Mouse (Mus musculus) hindbrain, embryonic 11.5 days (tissue): ENCODE data around the gene Sec14l3. TPM values are rescaled to one million over a fixed set of nuclear protein-coding genes. Genes with fewer than 3 reads are reported as not detected.

Experiments
- ATAC-seq: fragments of 200-750 bp; cut with Nextera tagmentation; 2 replicates; pipeline ENCODE4 v1.8.0; 2017; ENCODE audit warnings: mild to moderate bottlenecking, moderate TSS enrichment, moderate library complexity; ENCODE audit not compliant: low FRiP score
- DNase-seq: peaks from one replicate; pipeline ENCODE4 v3.0.0-alpha.2; 2015; ENCODE audit warnings: low spot score
- H3K27ac ChIP-seq: fragments of 300-500 bp; sonication (generic); 2 replicates; pipeline ENCODE4 v1.5.1; 2014; ENCODE audit warnings: mild to moderate bottlenecking, low read depth, low read length
- H3K27me3 ChIP-seq: fragments of 300-500 bp; sonication (generic); 2 replicates; pipeline ENCODE4 v1.6.1; 2014; ENCODE audit warnings: mild to moderate bottlenecking, low read length, moderate library complexity, mixed read lengths; ENCODE audit not compliant: control insufficient read depth, insufficient read depth
- H3K36me3 ChIP-seq: fragments of 300-500 bp; sonication (generic); 2 replicates; pipeline ENCODE4 v1.6.1; 2014; ENCODE audit warnings: mild to moderate bottlenecking, low read length, moderate library complexity, mixed read lengths; ENCODE audit not compliant: control insufficient read depth, insufficient read depth
- H3K4me1 ChIP-seq: fragments of 300-500 bp; sonication (generic); replicated peaks from 2 replicates; pipeline ENCODE4 v1.6.1; 2014; ENCODE audit warnings: low read length, mixed read lengths; ENCODE audit not compliant: control insufficient read depth, insufficient read depth
- H3K4me2 ChIP-seq: fragments of 300-500 bp; sonication (generic); replicated peaks from 2 replicates; pipeline ENCODE4 v1.6.1; 2014; ENCODE audit warnings: mild to moderate bottlenecking, low read depth, low read length
- H3K4me3 ChIP-seq: fragments of 300-500 bp; sonication (generic); 2 replicates; pipeline ENCODE4 v1.5.1; 2014; ENCODE audit warnings: low read depth, low read length
- H3K9ac ChIP-seq: fragments of 300-500 bp; sonication (generic); 2 replicates; pipeline ENCODE4 v1.6.1; 2014; ENCODE audit warnings: low read depth, low read length
- H3K9me3 ChIP-seq: fragments of 300-500 bp; sonication (generic); 2 replicates; pipeline ENCODE4 v1.6.1; 2016; ENCODE audit warnings: low read length; ENCODE audit not compliant: control insufficient read depth
- WGBS: fragments of 180-500 bp; shearing (Covaris S2); extraction: QIAGEN DNeasy Blood & Tissue Kit; methylation state at CpG from one replicate; pipeline ENCODE4 v1.1.7; 2014; 5-methylcytosine and 5-hydroxymethylcytosine counted together
- polyA plus RNA-seq: library from polyadenylated mRNA; unstranded; fragments of >200 nt; fragmentation: Nextera tagmentation; extraction: Ambion mirVana; gene quantifications from 2 replicates; pipeline ENCODE4 v1.2.1, GENCODE M21; 2014

Gene Sec14l3
- polyA plus RNA-seq, 1 experiment from 2014 or later = not detected

DNA sequence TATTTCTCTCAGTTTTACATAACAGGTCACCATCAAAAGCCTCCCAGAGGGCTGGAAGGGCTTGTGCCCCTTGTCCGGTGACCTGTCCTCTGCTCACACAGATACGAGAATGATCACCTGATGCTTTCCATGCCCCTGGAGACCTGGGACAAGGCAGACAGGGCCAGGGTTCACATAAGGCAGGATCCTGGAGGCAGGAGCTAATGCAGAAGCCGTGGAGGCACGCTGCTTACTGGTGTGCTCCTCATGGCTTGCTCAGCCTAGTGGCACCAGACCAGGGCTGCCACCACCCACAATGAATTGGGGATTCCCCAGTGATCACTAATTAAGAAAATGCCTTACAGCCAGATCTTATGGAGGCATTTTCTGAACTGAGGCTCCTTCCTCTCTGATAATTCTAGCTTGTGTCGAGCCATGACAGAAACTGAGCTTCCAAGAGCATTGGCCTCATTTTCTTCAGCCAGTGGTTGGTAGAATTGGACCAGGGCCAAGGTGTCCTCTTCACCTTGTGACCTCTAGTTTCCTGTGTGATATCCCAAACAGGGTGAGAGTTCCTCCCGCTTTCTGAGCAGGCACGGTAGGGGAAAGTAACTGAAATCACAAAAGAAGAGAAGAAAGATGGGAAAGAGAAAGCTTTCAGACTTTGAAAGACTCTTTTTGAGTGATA lies 13.8 kb downstream of the Sec14l3 start:
- Histone ChIP-seq H3K4me1 (no peaks in the 10 kb centered on the region), H3K36me3 (no peaks in the 10 kb centered on the region), H3K9me3 (no peaks in the 10 kb centered on the region), H3K27me3 (no peaks in the 10 kb centered on the region), H3K27ac (no peak overlapping the region), H3K4me2 (no peak overlapping the region), H3K4me3 (no peak overlapping the region), H3K9ac (no peak overlapping the region)
- DNase-seq (no peak), ATAC-seq (no peak)
- 87% methylated on average over 7 of the region's 7 CpGs for WGBS

- Histone ChIP-seq H3K4me1 (no peaks in the 10 kb centered on the region), H3K4me3 (no peak overlapping the region), H3K9ac (no peak overlapping the region), H3K4me2 (no peak overlapping the region), H3K9me3 (no peaks in the 10 kb centered on the region), H3K27ac (no peak overlapping the region), H3K36me3 (no peaks in the 10 kb centered on the region), H3K27me3 (no peaks in the 10 kb centered on the region)
- peak; percentile 79 for DNase-seq
- ATAC-seq = no peak; the same call in 1 of the 2 replicates
- 17% methylated on average over 4 of the region's 4 CpGs for WGBS
Measured at GRCm38 (mm10) chr11:4080219-4080618, 15.6 kb downstream of the Sec14l3 start.

DNA sequence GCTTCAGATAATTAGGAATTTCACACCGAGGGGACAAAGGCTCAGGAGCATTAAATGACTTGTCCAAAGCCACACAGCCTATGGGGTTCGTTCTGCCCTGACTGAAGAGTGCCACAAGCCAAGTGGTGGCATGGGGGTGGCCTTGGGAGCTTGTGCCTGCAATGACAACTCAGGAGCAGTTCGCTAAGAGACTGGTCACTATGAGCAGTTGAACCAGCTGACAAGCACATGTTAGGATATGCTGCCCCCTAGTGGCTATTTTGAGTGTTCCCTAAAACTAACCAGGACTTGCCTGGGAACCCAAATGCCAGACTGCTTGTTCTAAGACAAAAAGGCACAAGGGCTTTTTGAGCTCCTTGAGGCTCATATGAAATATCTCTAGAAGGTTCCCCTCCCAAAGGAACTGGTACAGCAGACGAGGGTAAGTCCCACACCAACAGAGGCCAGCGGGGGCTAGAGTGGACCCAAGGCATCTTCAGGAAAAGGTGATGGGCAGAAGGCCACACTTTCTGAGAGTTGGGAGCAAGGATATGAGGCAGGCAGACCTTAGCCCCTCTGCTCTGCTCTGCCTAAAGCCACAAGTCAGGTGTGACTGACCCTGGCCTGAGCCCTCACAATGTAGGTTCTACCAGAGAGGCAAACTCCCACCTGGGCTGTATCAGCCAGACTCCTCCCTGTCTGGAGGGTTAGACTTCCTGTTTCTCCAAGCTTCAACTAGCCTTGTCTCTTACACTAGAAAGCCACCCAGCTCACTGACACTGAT lies 18.9 kb downstream of the Sec14l3 start:
- Histone ChIP-seq H3K27me3 (no peaks in the 10 kb centered on the region), H3K27ac (no peak overlapping the region), H3K4me1 (no peaks in the 10 kb centered on the region), H3K4me2 (no peak overlapping the region), H3K4me3 (no peak overlapping the region), H3K9me3 (no peaks in the 10 kb centered on the region), H3K36me3 (no peaks in the 10 kb centered on the region), H3K9ac (no peak overlapping the region)
- WGBS = 33% methylated on average over 5 of the region's 5 CpGs
- no peak; the same call in 1 of the 2 replicates for ATAC-seq
- DNase-seq = peak; percentile 85

DNA sequence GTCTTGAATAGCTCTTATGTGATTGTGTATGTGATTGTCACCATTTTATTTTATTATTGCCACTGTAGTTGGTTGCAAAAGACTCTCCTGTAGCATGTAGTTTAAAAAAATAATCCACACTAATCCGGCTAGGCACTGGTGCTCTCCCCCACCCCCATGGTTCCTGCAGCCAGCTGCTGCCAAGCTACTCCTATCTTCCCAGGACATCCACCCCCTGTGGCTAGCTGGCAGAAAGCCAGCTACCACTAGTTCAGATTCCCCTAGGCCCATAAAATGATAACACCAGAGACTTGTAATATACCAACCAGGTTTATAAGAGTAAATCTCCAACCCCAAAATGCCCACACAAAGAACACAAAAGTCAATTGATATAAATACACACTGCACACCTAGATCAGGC lies 21.6 kb downstream of the Sec14l3 start:
- ATAC-seq = no peak
- 61% methylated on average over 1 of the region's 1 CpGs for WGBS

GRCm38 (mm10) chr11:4087267-4087666 lies 22.6 kb downstream of the Sec14l3 start:
- Histone ChIP-seq H3K4me1 (no peaks in the 10 kb centered on the region), H3K4me2 (no peak overlapping the region), H3K27me3 (no peaks in the 10 kb centered on the region), H3K4me3 (no peak overlapping the region), H3K36me3 (no peaks in the 10 kb centered on the region), H3K9me3 (no peaks in the 10 kb centered on the region), H3K27ac (no peak overlapping the region), H3K9ac (no peak overlapping the region)
- 45% methylated on average over 2 of the region's 2 CpGs for WGBS
- ATAC-seq (no peak), DNase-seq (no peak)

More for the DNA sequence above, 21.6 kb downstream of the Sec14l3 start:
- Histone ChIP-seq H3K36me3 (no peaks in the 10 kb centered on the region), H3K27ac (no peak overlapping the region), H3K9ac (no peak overlapping the region), H3K9me3 (no peaks in the 10 kb centered on the region), H3K4me3 (no peak overlapping the region), H3K4me2 (no peak overlapping the region), H3K4me1 (no peaks in the 10 kb centered on the region), H3K27me3 (no peaks in the 10 kb centered on the region)
- no peak for DNase-seq

GRCm38 (mm10) chr11:4093459-4094377 lies 29.1 kb downstream of the Sec14l3 start:
- Histone ChIP-seq H3K27me3 (no peaks in the 10 kb centered on the region), H3K9ac (no peak overlapping the region), H3K4me2 (no peak overlapping the region), H3K27ac (no peak overlapping the region), H3K36me3 (no peaks in the 10 kb centered on the region), H3K9me3 (no peaks in the 10 kb centered on the region), H3K4me3 (no peak overlapping the region), H3K4me1 (peaks cover 3% of the 10 kb centered on the region; the same call in 1 of the 2 replicates)
- DNase-seq (no peak), ATAC-seq (no peak)
- WGBS = 89% methylated on average over 18 of the region's 18 CpGs

DNA sequence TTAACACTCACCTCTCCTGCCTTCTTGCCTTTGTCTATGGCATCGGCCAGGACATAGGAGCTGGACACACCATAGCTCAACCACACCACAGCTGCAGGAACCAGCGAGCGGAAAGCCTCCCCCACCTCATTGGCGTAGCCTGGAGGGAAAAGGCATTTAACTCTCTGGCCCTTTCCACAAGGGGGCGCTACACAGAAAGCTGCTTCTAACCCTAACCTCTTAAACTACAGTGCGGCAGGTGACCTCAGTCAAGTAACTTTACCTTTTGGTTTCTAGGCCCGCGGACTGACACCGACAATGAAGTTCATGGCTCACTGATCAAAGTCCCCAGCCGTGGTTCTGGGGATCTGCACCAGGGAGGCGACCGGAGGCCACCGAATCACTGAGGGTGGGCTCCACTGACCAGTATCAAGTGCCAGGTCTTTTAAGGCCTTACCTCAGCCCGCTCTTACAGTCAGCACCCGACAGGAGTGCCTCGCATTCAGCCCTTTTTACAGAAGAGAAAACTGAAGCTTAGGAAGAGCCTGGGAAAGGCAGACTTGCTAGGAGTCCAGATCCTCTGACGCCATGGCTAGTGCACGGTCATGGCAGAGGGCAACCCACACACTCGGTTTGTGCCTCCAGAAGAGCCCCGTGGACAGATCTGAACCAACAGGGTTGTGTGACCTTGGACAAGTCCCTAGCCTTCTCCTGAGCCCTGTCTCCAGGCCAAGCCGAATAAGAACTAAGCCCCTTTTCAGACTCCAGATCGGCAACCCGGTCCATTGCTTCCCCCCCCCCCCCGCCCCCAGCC lies 29.9 kb downstream of the Sec14l3 start:
- ATAC-seq (no peak), DNase-seq (peak; percentile 76)
- H3K9ac ChIP-seq = peak overlapping the region; percentile 56
- no peaks in the 10 kb centered on the region for H3K27me3 ChIP-seq
- peak overlapping the region; percentile 68 for H3K4me2 ChIP-seq
- H3K27ac ChIP-seq = 0 out of 2 replicates have a peak overlapping the region, but pooled peaks have one; percentile 42
- H3K9me3 ChIP-seq = no peaks in the 10 kb centered on the region
- H3K36me3 ChIP-seq = no peaks in the 10 kb centered on the region
- peaks cover 3% of the 10 kb centered on the region; the same call in 1 of the 2 replicates for H3K4me1 ChIP-seq
- 9% methylated on average over 23 of the region's 24 CpGs for WGBS
- H3K4me3 ChIP-seq = peak overlapping the region; percentile 51
